Mouse (Mus musculus): ENCODE data around the gene Usf2.
"Not testable (repeated sequence)": the region's sequence is repeated elsewhere in the genome, so short reads cannot be mapped to it uniquely, and the experiment has no call there.

Usf2 gene

GRCm38 (mm10) chr7:30958109-30958865 lies 1.7 kb upstream of the Usf2 start:
- DNase-seq (ENCODE audit: low spot score) = no peak

- peak; percentile 92 for DNase-seq (ENCODE audit: low spot score)
Measured at GRCm38 (mm10) chr7:30957367-30957783, 772 bp upstream of the Usf2 start.

GRCm38 (mm10) chr7:30956357-30956751 lies 249 bp downstream of the Usf2 start:
- no peak for DNase-seq (ENCODE audit: low spot score)

GRCm38 (mm10) chr7:30955584-30956356 lies 833 bp downstream of the Usf2 start:
- DNase-seq (ENCODE audit: low spot score) = peak; percentile 84

GRCm38 (mm10) chr7:30954971-30955520 lies 1.6 kb downstream of the Usf2 start:
- no peak for DNase-seq (ENCODE audit: low spot score)

- no peak for DNase-seq (ENCODE audit: low spot score)
Measured at GRCm38 (mm10) chr7:30954036-30954435, 2.6 kb downstream of the Usf2 start.

- no peak for DNase-seq (ENCODE audit: low spot score)
Measured at GRCm38 (mm10) chr7:30953459-30953858, 3.1 kb downstream of the Usf2 start.

GRCm38 (mm10) chr7:30952441-30953265 lies 4.0 kb downstream of the Usf2 start:
- DNase-seq (ENCODE audit: low spot score) = no peak

- not testable (repeated sequence) for DNase-seq (ENCODE audit: low spot score)
Measured at GRCm38 (mm10) chr7:30949902-30950301, 6.7 kb downstream of the Usf2 start.

- no peak for DNase-seq (ENCODE audit: low spot score)
Measured at GRCm38 (mm10) chr7:30945876-30946275, 10.7 kb downstream of the Usf2 start.

GRCm38 (mm10) chr7:30945466-30945865 lies 11.1 kb downstream of the Usf2 start:
- DNase-seq (ENCODE audit: low spot score) = not testable (repeated sequence)

- not testable (repeated sequence) for DNase-seq (ENCODE audit: low spot score)
Measured at GRCm38 (mm10) chr7:30944706-30945105, 11.9 kb downstream of the Usf2 start.

- DNase-seq (ENCODE audit: low spot score) = no peak
Measured at GRCm38 (mm10) chr7:30943909-30944635, 12.5 kb downstream of the Usf2 start, which contains the start of gene Hamp. TSS of gene Hamp (minus strand) at chr7:30944032.

GRCm38 (mm10) chr7:30942365-30942764 lies 14.2 kb downstream of the Usf2 start:
- DNase-seq (ENCODE audit: low spot score) = not testable (repeated sequence)

GRCm38 (mm10) chr7:30940070-30940469 lies 16.5 kb downstream of the Usf2 start:
- not testable (repeated sequence) for DNase-seq (ENCODE audit: low spot score)

- DNase-seq (ENCODE audit: low spot score) = not testable (repeated sequence)
Measured at GRCm38 (mm10) chr7:30935422-30936099, 21.0 kb downstream of the Usf2 start.

GRCm38 (mm10) chr7:30924581-30924980 lies 32.0 kb downstream of the Usf2 start, which contains the start of gene Hamp2:
TSS of gene Hamp2 (minus strand) at chr7:30924681.
- DNase-seq (ENCODE audit: low spot score) = not testable (repeated sequence)

- no peak for DNase-seq (ENCODE audit: low spot score)
Measured at GRCm38 (mm10) chr7:30924071-30924470, 32.5 kb downstream of the Usf2 start.

- DNase-seq (ENCODE audit: low spot score) = not testable (repeated sequence)
Measured at GRCm38 (mm10) chr7:30922490-30922889, 34.1 kb downstream of the Usf2 start.

- no peak for DNase-seq (ENCODE audit: low spot score)
Measured at GRCm38 (mm10) chr7:30920217-30920616, 36.4 kb downstream of the Usf2 start.
